Mouse (Mus musculus) R1 (cell line): Measurements from ENCODE around the gene Il34.
A peak's percentile ranks its signal among the peaks of the same experiment; 100 is the strongest.

Source experiments
- DNase-seq: peaks from one replicate; pipeline ENCODE4 v3.0.0-alpha.2; 2018; ENCODE audit warnings: low read depth, low spot score

Il34 gene

GRCm38 (mm10) chr8:110779924-110780718 lies 25.6 kb downstream of the Il34 start:
- DNase-seq: no peak

DNA sequence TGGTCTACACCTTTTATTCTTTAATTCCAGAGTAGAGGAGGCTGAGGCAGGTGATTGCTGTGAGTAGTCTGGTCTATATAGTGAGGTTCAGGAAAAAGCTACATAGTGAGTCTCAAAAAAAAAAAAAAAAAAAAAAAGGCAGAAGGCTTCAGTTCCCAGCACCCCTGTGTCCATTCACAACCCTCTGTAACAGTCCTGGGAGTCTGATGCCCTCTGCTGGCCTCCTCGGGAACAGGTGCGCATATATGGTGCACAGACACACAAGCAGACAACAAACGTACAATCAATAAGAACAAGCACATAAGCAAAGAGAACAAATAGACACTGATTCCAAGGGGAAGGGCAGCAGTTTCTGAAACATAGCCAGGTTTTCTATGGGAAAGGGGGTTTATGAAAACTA lies 29.4 kb downstream of the Il34 start:
- DNase-seq: peak; percentile 75

- DNase-seq: no peak
Observed at GRCm38 (mm10) chr8:110775721-110776120, 30.0 kb downstream of the Il34 start.

DNA sequence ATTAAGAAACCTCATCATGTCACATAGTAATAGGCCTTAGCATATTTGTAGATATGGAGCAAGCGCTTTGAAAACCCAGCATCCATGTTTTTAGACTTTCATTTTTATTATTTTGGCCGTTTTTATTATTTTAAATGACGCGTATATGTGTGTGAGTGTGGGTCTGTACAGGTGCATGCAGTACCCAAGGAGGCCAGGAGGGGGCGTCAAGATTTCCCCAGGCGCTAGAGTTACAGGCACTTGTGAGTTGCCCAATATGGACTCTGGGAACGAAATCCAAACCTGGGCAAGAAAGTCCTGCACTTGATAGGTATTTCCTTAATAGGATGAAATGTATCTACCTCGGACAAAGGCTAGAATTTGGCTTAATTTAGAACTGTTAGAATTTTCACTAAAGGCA lies 30.4 kb downstream of the Il34 start:
- DNase-seq: peak; percentile 69

GRCm38 (mm10) chr8:110774725-110775124 lies 31.0 kb downstream of the Il34 start:
- no peak for DNase-seq

GRCm38 (mm10) chr8:110774047-110774446 lies 31.7 kb downstream of the Il34 start:
- no peak for DNase-seq

- DNase-seq: no peak
Observed at GRCm38 (mm10) chr8:110772452-110772851, 33.3 kb downstream of the Il34 start.

DNA sequence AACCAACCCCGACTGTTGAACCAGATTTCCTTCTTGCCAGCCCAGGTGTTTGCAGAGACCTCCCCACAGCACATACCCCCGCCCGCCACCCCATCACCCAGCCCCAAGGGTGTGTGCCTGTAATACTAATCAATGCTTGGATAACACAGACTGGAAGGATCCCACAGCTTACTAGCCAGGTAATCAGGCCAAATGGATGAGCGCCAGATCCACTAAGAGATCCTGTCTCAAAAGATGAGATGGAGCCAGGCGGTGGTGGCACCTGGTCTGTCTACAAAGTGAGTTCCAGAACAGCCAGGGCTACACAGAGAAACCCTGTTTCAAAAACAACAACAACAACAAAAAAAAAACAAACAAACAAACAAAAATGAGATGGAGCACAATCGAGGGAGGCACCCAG lies 38.5 kb downstream of the Il34 start:
- DNase-seq: no peak

GRCm38 (mm10) chr8:110764671-110765070 lies 41.1 kb downstream of the Il34 start:
- no peak for DNase-seq

- peak; percentile 52 for DNase-seq
Observed at GRCm38 (mm10) chr8:110761988-110762387, 43.7 kb downstream of the Il34 start.

DNA sequence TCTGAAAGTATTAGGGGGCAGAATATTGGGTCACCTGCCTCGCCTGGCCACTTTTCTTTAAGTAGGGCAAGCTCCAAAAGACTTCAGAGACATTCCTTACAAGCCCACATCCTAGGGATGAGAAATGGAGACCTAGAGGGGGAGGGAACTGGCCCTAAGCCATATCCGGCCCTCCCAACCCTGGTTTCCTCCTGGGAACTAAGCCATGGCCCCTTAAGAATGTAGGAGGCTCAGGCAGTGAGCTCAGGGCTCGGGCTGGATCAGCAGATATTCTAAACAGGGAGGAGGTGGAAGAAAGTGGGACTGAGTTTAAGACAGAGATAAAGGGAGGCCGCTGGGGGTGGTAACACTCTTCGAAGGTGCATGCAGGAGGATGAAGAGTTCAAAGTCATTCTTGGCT lies 44.5 kb downstream of the Il34 start:
- DNase-seq: peak; percentile 47

GRCm38 (mm10) chr8:110760280-110760940 lies 45.3 kb downstream of the Il34 start:
- DNase-seq: peak; percentile 43

DNA sequence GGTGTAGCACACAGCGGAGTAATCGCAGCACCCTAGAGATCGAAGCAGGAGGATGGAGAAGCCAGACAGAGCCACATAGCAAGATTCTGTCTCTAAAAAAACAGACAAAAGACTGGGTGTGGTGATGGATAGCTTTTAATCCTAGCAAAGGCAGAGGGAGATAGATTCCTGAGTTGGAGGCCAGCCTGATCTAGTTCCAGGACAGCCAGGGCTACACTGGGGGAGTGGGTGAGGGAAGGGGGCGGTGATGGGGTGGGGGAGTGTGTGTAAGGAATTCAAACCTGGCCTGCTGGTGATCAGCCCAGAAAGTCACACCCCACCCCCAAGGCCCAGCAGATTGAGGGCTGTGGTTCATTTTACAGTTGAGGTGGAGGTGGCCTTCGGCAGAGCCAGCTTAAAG lies 49.5 kb downstream of the Il34 start:
- DNase-seq: peak; percentile 81

GRCm38 (mm10) chr8:110755511-110756170 lies 50.1 kb downstream of the Il34 start:
- no peak for DNase-seq

DNA sequence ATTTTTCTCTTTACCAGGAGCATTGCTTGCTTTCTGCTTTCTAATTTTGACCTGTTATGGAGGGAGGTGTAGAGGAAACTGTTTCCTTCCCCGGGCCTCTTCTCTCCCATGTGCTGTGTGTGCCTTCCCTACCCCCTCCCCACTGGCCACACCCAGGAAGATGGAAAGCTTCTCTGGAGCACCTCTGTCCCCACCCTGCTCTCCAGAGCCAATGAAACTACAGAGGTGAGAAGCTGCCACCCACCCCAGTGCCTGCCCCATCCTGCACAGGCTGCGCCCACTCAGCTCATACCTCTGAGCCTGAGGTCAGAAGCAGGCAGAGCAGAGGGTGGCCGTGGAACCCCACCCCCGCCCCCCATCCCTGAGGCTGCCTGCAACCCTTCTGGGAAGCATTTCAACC lies 51.0 kb downstream of the Il34 start:
- peak; percentile 85 for DNase-seq

- no peak for DNase-seq
Observed at GRCm38 (mm10) chr8:110751490-110751889, 54.2 kb downstream of the Il34 start.

- no peak for DNase-seq
Observed at GRCm38 (mm10) chr8:110750269-110750668, 55.5 kb downstream of the Il34 start.

- DNase-seq: peak; percentile 64
Observed at GRCm38 (mm10) chr8:110749500-110750170, 56.1 kb downstream of the Il34 start.

GRCm38 (mm10) chr8:110746661-110747060 lies 59.1 kb downstream of the Il34 start:
- DNase-seq: no peak

GRCm38 (mm10) chr8:110745162-110745561 lies 60.6 kb downstream of the Il34 start:
- DNase-seq: no peak

DNA sequence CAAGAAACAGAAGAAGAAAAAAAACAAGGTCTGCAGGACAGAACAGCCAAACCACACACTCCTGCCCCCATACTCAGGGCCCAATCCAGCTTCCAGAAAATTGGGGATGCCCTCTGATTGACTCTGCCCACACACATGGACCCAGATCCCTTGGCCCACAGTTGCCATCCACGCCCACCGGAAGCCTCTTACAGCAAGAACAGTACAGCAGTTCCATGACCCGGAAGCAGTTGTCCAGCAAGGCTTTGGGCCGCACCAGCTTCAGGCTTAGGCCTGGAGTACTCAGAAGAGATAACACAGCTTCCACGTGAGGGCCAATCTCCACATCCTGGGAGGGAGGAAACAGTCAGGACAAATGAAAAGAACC lies 63.3 kb downstream of the Il34 start:
- DNase-seq: peak; percentile 89

DNA sequence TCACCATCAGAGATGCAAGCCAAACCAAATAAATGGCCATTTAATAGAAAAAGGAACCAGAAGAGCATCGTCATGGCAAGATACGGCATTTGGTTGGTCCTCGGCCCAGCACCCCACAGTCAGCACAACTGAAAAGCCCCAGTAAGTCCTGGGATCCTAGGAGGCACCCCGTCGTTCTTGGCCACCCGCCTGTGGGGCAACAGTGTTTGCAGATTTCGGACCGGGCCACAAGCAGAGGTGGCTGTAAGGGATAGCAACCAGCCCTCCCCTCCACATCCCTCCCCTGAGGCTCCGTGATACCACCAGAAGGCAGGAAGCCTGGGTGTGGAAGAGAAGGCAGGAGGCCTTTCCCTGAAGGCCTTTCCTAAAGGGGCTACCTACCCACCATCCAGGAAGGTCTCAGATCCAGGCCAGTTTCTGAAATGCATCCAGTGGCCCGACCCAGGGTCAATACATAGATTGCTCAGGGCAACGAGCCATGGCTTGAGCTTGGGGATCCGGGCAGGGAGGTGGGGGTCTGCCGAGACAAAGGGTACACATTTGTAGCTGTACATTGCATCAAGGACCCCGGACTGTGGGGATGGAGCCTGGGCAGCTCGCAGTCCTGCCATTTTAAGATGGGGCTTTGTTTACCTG lies 63.8 kb downstream of the Il34 start:
- no peak for DNase-seq
